Mouse (Mus musculus) embryonic facial prominence, embryonic 12.5 days (tissue): ENCODE measurements at regions not wholly inside any gene's neighbourhood (a gene's known extent, or its start where the extent isn't known, plus 50 kb on each side); places are given as distances from the start of the nearest gene placed in this dataset.

Source experiments
- ATAC-seq: fragments of 200-750 bp; cut with Nextera tagmentation; 2 replicates; pipeline ENCODE4 v1.8.0; 2017; ENCODE audit not compliant: insufficient number of reproducible peaks, insufficient read depth, low FRiP score, low TSS enrichment
- H3K27ac ChIP-seq: fragments of 300-500 bp; sonication (generic); 2 replicates; pipeline ENCODE4 v1.5.1; 2016; ENCODE audit warnings: mild to moderate bottlenecking
- H3K27me3 ChIP-seq: fragments of 300-500 bp; sonication (generic); 2 replicates; pipeline ENCODE4 v1.6.1; 2016; ENCODE audit warnings: mild to moderate bottlenecking, moderate library complexity
- H3K36me3 ChIP-seq: fragments of 300-500 bp; sonication (generic); 2 replicates; pipeline ENCODE4 v1.6.1; 2016; ENCODE audit warnings: mild to moderate bottlenecking
- H3K4me1 ChIP-seq: fragments of 300-500 bp; sonication (generic); 2 replicates; pipeline ENCODE4 v1.6.1; 2016
- H3K4me2 ChIP-seq: fragments of 300-500 bp; sonication (generic); replicated peaks from 2 replicates; pipeline ENCODE4 v1.6.1; 2016; ENCODE audit warnings: mild to moderate bottlenecking, moderate library complexity
- H3K4me3 ChIP-seq: fragments of 300-500 bp; sonication (generic); 2 replicates; pipeline ENCODE4 v1.5.1; 2016; ENCODE audit warnings: mild to moderate bottlenecking
- H3K9ac ChIP-seq: fragments of 300-500 bp; sonication (generic); 2 replicates; pipeline ENCODE4 v1.6.1; 2016; ENCODE audit warnings: mild to moderate bottlenecking, moderate library complexity
- H3K9me3 ChIP-seq: fragments of 300-500 bp; sonication (generic); 2 replicates; pipeline ENCODE4 v1.6.1; 2016; ENCODE audit warnings: mild to moderate bottlenecking, moderate library complexity
- WGBS: fragments of 180-500 bp; shearing (Covaris S2); methylation state at CpG from one replicate; pipeline ENCODE4 v1.1.7; 2016; 5-methylcytosine and 5-hydroxymethylcytosine counted together

DNA sequence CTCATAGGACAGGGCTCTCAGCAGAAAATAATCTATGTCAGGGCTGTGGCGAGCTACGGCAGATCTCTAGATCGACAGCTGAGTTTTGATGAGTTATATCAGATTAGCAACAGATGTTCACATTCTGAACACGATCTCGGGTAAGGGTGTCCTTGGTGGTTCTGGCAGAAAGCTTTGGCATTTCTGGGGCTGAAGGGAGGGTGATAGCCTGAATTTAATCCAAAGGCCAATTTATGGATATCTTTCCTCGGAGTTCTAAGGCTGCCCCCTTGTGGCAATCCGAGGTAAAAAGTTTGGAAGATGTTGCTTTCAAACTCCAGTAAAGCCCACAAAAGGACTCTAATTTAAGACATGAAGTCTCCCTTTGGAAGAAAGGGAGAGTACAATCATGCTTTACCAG lies 101.3 kb upstream of the Luzp2 start:
- Histone ChIP-seq H3K4me1 (no peaks in the 10 kb centered on the region), H3K9ac (no peak overlapping the region), H3K4me2 (no peak overlapping the region), H3K27ac (no peak overlapping the region), H3K9me3 (no peaks in the 10 kb centered on the region), H3K27me3 (no peaks in the 10 kb centered on the region), H3K4me3 (no peak overlapping the region), H3K36me3 (no peaks in the 10 kb centered on the region)
- WGBS: 39% methylated on average over 7 of the region's 7 CpGs
- no peak for ATAC-seq

DNA sequence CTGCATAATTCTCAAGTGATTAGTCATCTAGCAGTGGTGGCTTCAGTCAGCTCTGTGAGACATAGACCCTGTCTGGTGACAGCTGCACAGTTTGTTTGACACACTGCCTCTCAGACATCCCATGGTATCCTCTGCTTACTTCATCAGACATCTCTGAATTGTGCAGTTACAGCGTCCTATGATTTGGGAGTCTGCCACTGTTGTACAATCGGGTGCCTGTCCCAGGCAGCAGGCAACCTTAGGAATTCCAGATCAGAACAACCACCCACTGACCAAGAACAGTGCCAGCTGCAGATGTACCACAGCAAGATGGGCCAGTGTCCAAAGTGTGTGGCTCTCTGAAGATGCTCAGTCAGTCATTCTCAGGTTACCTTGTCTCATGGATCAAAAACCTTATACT lies 100.4 kb upstream of the Luzp2 start:
- no peak overlapping the region for H3K9ac ChIP-seq
- H3K4me2 ChIP-seq: no peak overlapping the region
- no peaks in the 10 kb centered on the region for H3K27me3 ChIP-seq
- no peaks in the 10 kb centered on the region for H3K4me1 ChIP-seq
- 94% methylated on average over 2 of the region's 2 CpGs for WGBS
- no peaks in the 10 kb centered on the region for H3K9me3 ChIP-seq
- no peak for ATAC-seq
- no peak overlapping the region for H3K4me3 ChIP-seq
- H3K36me3 ChIP-seq: no peaks in the 10 kb centered on the region
- no peak overlapping the region for H3K27ac ChIP-seq

DNA sequence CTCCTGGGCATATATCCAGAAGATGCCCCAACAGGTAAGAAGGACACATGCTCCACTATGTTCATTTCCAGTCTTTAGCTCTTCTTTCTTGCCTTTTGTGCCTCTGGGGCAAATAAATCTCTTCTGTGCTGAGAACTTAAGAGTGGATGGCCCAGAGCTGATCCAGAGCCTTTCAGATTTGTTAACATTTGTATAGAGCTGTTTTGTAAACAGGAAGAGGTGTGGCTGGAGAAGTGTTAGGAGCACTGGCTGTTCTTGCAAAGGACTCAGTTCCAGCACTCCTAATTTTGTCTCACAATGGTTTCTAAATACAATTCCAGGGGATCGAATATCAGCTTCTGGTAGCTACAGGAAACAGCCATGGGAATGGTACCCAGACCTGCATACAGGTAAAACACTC lies 68.0 kb upstream of the Luzp2 start:
- Histone ChIP-seq H3K27ac (no peak overlapping the region), H3K4me1 (no peaks in the 10 kb centered on the region), H3K36me3 (no peaks in the 10 kb centered on the region), H3K9ac (no peak overlapping the region), H3K4me2 (no peak overlapping the region), H3K9me3 (no peaks in the 10 kb centered on the region), H3K4me3 (no peak overlapping the region), H3K27me3 (no peaks in the 10 kb centered on the region)
- 97% methylated on average over 1 of the region's 1 CpGs for WGBS
- no peak for ATAC-seq

DNA sequence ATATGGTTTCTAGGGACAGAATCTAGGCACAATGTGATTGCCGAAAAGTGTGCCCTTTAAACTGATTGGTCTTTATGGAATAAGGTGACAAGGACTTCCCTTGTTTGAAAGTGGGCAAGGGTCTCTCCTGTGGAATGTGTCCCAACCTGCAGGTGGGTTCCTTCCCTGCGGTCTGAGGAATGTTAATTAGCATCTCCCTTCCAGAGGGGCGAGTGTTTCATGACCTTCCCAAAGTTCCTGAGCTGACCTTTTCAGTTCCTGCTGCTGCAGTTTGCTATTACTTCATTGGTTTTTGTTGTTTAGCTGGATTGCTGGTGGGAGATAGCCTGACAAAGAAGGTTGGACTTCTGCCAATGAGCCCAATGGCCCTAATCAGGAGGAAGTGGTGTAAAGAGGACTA lies 66.6 kb upstream of the Luzp2 start:
- H3K4me3 ChIP-seq: no peak overlapping the region
- H3K27ac ChIP-seq: no peak overlapping the region
- no peak overlapping the region for H3K4me2 ChIP-seq
- no peak overlapping the region for H3K9ac ChIP-seq
- ATAC-seq: no peak
- no peaks in the 10 kb centered on the region for H3K36me3 ChIP-seq
- H3K4me1 ChIP-seq: no peaks in the 10 kb centered on the region
- WGBS: 18% methylated on average over 3 of the region's 3 CpGs
- no peaks in the 10 kb centered on the region for H3K9me3 ChIP-seq
- no peaks in the 10 kb centered on the region for H3K27me3 ChIP-seq

DNA sequence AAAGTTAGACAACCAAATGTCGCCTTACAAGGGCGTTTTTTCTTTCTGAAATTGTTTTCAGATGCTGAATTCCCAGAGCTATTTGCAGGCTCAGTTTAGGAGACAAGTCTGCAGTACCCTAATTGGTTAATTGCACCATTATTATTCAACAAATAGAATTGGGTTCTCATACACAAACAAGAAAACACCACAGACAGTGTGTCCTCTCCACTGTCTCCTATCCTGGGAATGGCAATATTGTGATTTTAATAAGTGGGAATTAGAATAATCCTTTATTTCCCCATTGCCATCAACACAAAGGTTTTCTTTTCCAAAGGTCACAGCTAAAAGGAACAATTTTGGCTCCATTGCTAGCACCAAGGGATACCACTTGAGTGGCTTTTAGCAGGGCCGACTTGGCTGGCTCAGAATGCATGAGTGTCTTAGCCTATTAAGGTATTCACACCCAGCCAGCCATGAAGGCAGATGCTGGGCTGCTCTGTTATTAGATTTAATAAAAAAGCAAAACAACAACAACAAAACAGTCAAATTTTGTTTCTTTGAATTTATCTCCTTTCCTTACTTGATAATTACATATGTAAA lies 53.3 kb upstream of the Luzp2 start:
- no peak for ATAC-seq
- WGBS: 33% methylated on average over 3 of the region's 3 CpGs
- no peak overlapping the region for H3K27ac ChIP-seq

DNA sequence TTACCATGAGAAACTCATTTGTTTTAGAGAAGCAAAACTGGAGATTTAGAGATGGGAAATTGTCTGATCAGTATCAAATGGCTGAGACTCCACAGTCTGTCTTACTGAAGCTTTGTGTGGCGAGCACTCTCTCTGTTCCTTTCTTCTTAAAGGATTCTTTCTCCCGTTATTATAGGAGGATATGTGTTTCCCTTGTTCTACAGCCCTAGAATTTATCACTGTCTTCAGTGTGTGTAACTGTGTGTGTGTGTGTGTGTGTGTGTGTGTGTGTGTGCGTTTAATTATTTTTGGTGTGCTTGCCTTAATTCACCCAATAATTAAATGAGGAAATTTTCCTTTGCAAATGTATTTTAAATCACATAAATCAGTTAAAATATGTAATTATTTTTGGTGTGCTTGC lies 52.7 kb upstream of the Luzp2 start:
- Histone ChIP-seq H3K4me2 (no peak overlapping the region), H3K27me3 (no peaks in the 10 kb centered on the region), H3K9ac (no peak overlapping the region), H3K27ac (no peak overlapping the region), H3K9me3 (no peaks in the 10 kb centered on the region), H3K4me3 (no peak overlapping the region), H3K36me3 (no peaks in the 10 kb centered on the region), H3K4me1 (no peaks in the 10 kb centered on the region)
- ATAC-seq: no peak
- 63% methylated on average over 3 of the region's 3 CpGs for WGBS

More for the DNA sequence above, 53.3 kb upstream of the Luzp2 start:
- Histone ChIP-seq H3K4me1 (no peaks in the 10 kb centered on the region), H3K9ac (no peak overlapping the region), H3K27me3 (no peaks in the 10 kb centered on the region), H3K36me3 (no peaks in the 10 kb centered on the region), H3K4me2 (no peak overlapping the region), H3K9me3 (no peaks in the 10 kb centered on the region), H3K4me3 (no peak overlapping the region)

DNA sequence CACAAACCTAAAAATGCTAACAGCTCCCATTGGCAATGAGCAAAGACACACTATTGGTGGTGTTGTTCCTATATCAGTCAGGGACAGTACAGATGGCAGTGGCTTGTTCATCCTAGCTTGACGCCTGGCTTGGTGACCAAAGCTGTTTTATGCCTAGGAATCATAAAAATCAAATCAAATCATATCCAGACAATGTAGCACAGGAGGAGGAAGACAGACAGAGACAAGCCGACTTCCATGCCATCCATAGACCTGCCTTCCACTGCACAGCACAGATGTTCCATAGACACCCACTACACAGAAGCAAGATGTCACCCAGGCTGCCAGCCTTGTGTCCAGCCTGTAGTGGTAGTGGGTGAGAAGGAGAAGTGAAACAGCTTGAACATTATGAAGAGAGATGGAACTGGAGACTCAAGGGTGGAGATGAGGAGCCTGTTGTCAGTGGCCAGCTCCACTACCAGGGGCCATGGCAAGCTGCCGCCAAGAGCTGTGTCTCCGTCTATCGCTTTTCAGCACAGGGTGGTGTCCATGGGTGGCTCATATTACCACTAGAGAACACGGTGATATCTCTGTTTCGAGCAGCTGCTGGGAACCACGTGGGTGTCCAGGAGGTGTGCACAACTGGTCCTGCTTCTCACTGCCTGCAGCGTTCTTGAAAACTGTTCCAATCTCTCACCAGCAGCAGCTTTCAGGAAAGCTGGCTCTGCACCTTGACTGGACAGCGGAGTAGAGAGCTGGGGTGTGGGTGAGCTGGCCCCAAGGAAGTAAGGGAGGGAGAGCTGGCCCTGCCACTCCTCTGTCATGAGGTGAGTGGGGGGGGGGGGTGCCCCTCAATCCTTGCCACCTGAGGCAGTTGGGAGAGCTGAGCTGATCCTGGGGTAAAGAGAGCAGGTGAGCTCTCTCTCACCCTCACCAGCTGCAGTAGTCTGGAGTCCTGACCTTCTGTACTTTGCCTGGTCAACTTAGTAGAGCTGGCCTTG lies 51.5 kb upstream of the Luzp2 start:
- no peak overlapping the region for H3K9ac ChIP-seq
- H3K27me3 ChIP-seq: no peaks in the 10 kb centered on the region
- no peaks in the 10 kb centered on the region for H3K9me3 ChIP-seq
- ATAC-seq: 0 out of 2 replicates have a peak, but pooled peaks have one; percentile 56
- no peak overlapping the region for H3K27ac ChIP-seq
- no peak overlapping the region for H3K4me2 ChIP-seq
- H3K36me3 ChIP-seq: no peaks in the 10 kb centered on the region
- WGBS: 73% methylated on average over 10 of the region's 10 CpGs
- no peak overlapping the region for H3K4me3 ChIP-seq
- no peaks in the 10 kb centered on the region for H3K4me1 ChIP-seq
